Mouse (Mus musculus): Measurements from ENCODE around the gene Lmntd1.

DNA sequence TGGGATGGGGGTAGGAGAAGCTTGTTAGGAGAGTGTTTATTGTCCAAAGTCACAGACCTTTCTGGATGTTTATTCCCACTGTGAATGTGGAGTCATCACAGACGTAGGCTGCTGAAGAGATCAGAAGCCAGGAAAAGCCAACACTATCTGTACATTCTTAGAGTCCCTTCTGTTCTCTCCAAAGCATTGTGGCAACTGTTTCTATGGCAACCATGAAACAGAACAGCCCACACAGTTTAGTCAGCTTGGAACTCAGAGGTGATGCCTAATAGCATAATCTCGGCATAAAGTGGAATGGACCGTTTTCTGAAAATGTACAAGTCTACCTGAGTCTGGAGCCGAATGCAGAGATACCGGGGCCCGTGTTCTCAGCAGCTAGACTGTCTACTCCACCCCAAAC lies 226.7 kb downstream of the Lmntd1 start:
- no peak for TF ChIP-seq POLR2A (IDR thresholded peaks at IDR 0.05; ENCODE audit: low read depth, low read length)
- TF ChIP-seq CTCF (IDR thresholded peaks at IDR 0.05; ENCODE audit: extremely low read depth, insufficient read length, insufficient replicate concordance, low read depth, low read length): no peak

Data from small intestine, adult 2 months (tissue).